In the genomic region with DNA sequence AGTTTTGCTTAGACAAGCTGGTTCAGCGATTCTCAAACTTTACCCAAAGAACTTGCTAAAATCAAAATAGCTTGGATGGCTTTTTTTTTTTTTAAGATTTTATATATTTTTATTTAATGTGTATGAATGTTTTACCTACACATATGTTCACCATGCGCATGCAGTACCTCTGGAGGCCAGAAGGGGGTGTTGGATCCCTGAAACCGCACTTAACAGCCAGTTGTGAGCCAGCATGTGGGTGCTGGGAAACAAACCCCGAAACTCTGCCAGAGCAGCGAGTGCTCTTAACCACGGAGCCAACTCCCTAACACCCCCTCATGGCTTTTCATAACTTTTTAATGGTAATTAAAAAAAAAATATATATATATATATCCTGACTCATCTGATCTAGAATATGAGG, we compare ENCODE assay signal across 18 mouse cellular contexts. TPM values are rescaled to one million over a fixed set of nuclear protein-coding genes. Genes with fewer than 3 reads are reported as not detected.
A peak's percentile ranks its signal among the peaks of the same experiment; 100 is the strongest.
DNase-seq lines count a peak whose midpoint lies in the region; ATAC-seq and TF ChIP-seq lines count a peak whose summit lies in the region.
"Had no signal": no experiment of that assay in that cellular context is flagged by ENCODE, and none has a peak within 500 bp of the region (broad histone marks: within the 10 kb centered on the region; RNA-seq: fewer than 3 reads in every experiment).

No protein-coding gene starts in this region.

- H3K27ac ChIP-seq in forebrain, embryonic 15.5 days (replicated peaks), result 0 out of 2 replicates have a peak overlapping the region, but pooled peaks have one; percentile 79
- H3K27ac ChIP-seq in forebrain, embryonic 10.5 days, result no peak overlapping the region
- H3K27ac ChIP-seq in liver, adult 2 months (replicated peaks; ENCODE audit: insufficient read depth, low read depth, low read length), result no peak overlapping the region
- no peak overlapping the region for H3K27ac ChIP-seq in liver, embryonic 11.5 days (ENCODE audit: low read depth, low read length)
- H3K27ac ChIP-seq in bone marrow, adult 2 months (ENCODE audit: control insufficient read depth, insufficient read depth, low read depth, low read length, poor library complexity), result no peak overlapping the region
- H3K27ac ChIP-seq: hindbrain, embryonic 13.5 days; limb, embryonic 15.5 days had no signal

- H3K36me3 ChIP-seq in forebrain, embryonic 15.5 days, result no peaks in the 10 kb centered on the region
- H3K36me3 ChIP-seq in forebrain, embryonic 10.5 days (replicated peaks), result no peaks in the 10 kb centered on the region
- H3K36me3 ChIP-seq in liver, adult 2 months (ENCODE audit: control insufficient read depth, insufficient read depth, low read length), result no peaks in the 10 kb centered on the region
- H3K36me3 ChIP-seq in liver, embryonic 11.5 days (ENCODE audit: control insufficient read depth, insufficient read depth, low read length), result no peaks in the 10 kb centered on the region
- H3K36me3 ChIP-seq: heart, embryonic 12.5 days; hindbrain, embryonic 13.5 days; limb, embryonic 15.5 days had no signal

- peak; percentile 52 for TF ChIP-seq CTCF in liver, adult 2 months (IDR thresholded peaks at IDR 0.05; ENCODE audit: low read depth, low read length)
- peak; percentile 33; the same call in 1 of the 2 replicates for TF ChIP-seq CTCF in bone marrow, adult 2 months (IDR thresholded peaks at IDR 0.05; ENCODE audit: control insufficient read depth, insufficient read depth, low read length)

- no peak overlapping the region for H3K4me3 ChIP-seq in forebrain, embryonic 15.5 days
- H3K4me3 ChIP-seq in forebrain, embryonic 10.5 days, result no peak overlapping the region
- no peak overlapping the region for H3K4me3 ChIP-seq in liver, adult 2 months (ENCODE audit: insufficient read depth, low read depth, low read length)
- H3K4me3 ChIP-seq in liver, embryonic 11.5 days (ENCODE audit: low read depth, low read length), result no peak overlapping the region
- no peak overlapping the region for H3K4me3 ChIP-seq in bone marrow, adult 2 months (replicated peaks; ENCODE audit: control insufficient read depth, low read depth, low read length)
- H3K4me3 ChIP-seq: heart, embryonic 12.5 days; hindbrain, embryonic 13.5 days; limb, embryonic 15.5 days; myocyte had no signal

- H3K4me1 ChIP-seq in forebrain, embryonic 15.5 days, result peaks cover 59% of the 10 kb centered on the region
- peaks cover 31% of the 10 kb centered on the region for H3K4me1 ChIP-seq in forebrain, embryonic 10.5 days
- peaks cover 8% of the 10 kb centered on the region; the same call in 1 of the 2 replicates for H3K4me1 ChIP-seq in liver, adult 2 months (ENCODE audit: control insufficient read depth, insufficient read depth, low read length)
- peaks cover 14% of the 10 kb centered on the region for H3K4me1 ChIP-seq in liver, embryonic 11.5 days (replicated peaks; ENCODE audit: control insufficient read depth, insufficient read depth, low read length)
- H3K4me1 ChIP-seq in bone marrow, adult 2 months (ENCODE audit: control insufficient read depth, insufficient read depth, low read length), result peaks cover 2% of the 10 kb centered on the region

- H3K4me2 ChIP-seq in forebrain, embryonic 15.5 days (replicated peaks), result no peak overlapping the region
- H3K4me2 ChIP-seq in liver, embryonic 11.5 days, result no peak overlapping the region
- H3K4me2 ChIP-seq: heart, embryonic 12.5 days; hindbrain, embryonic 13.5 days; limb, embryonic 15.5 days had no signal

- no peak for TF ChIP-seq POLR2A in liver, adult 2 months (IDR thresholded peaks at IDR 0.05; ENCODE audit: extremely low read depth, insufficient read depth, low read length)
- TF ChIP-seq POLR2A in bone marrow, adult 2 months (IDR thresholded peaks at IDR 0.05; ENCODE audit: borderline replicate concordance, control insufficient read depth, low read depth, low read length), result no peak

- H3K9ac ChIP-seq in forebrain, embryonic 15.5 days (replicated peaks), result no peak overlapping the region
- no peak overlapping the region for H3K9ac ChIP-seq in liver, adult 2 months (ENCODE audit: low read depth, low read length)
- H3K9ac ChIP-seq in liver, embryonic 11.5 days (ENCODE audit: low read depth, low read length), result no peak overlapping the region
- H3K9ac ChIP-seq: heart, embryonic 12.5 days; hindbrain, embryonic 13.5 days; limb, embryonic 15.5 days had no signal

- no peak for DNase-seq in forebrain, embryonic 10.5 days (ENCODE audit: extremely low spot score, low spot score)
- no peak for DNase-seq in liver, adult 2 months (ENCODE audit: extremely low read depth, low read depth, low spot score)
- no peak for DNase-seq in liver, embryonic 11.5 days (ENCODE audit: low spot score)
- DNase-seq in B cell, adult 2 months, result peak; percentile 56 to 59
- no peak for DNase-seq in right cerebral cortex, postnatal 25 days
- DNase-seq: retina, postnatal 1 day had no signal

- 90% methylated on average over 6 of the region's 6 CpGs for WGBS in forebrain, embryonic 15.5 days
- 93% methylated on average over 6 of the region's 6 CpGs for WGBS in forebrain, embryonic 10.5 days
- 93% methylated on average over 6 of the region's 6 CpGs for WGBS in liver, adult 2 months
- 89% methylated on average over 6 of the region's 6 CpGs for WGBS in liver, embryonic 11.5 days
- WGBS in bone marrow, adult 2 months, result 87% methylated on average over 6 of the region's 6 CpGs

- no peaks in the 10 kb centered on the region for H3K27me3 ChIP-seq in forebrain, embryonic 15.5 days
- 0 out of 2 replicates have a peak, but pooled peaks cover under 1% of the 10 kb centered on the region for H3K27me3 ChIP-seq in forebrain, embryonic 10.5 days (ENCODE audit: poor library complexity, severe bottlenecking)
- no peaks in the 10 kb centered on the region for H3K27me3 ChIP-seq in liver, adult 2 months (ENCODE audit: control insufficient read depth, insufficient read depth, low read length)
- no peaks in the 10 kb centered on the region for H3K27me3 ChIP-seq in liver, embryonic 11.5 days (replicated peaks; ENCODE audit: control insufficient read depth, insufficient read depth, low read length)
- H3K27me3 ChIP-seq: CH12.LX; heart, embryonic 12.5 days; hindbrain, embryonic 13.5 days; limb, embryonic 15.5 days had no signal

- peaks cover 2% of the 10 kb centered on the region; the same call in 1 of the 2 replicates for H3K79me2 ChIP-seq in liver, adult 2 months (ENCODE audit: control insufficient read depth, insufficient read depth, low read length)

- H3K9me3 ChIP-seq in forebrain, embryonic 15.5 days, result no peaks in the 10 kb centered on the region
- no peaks in the 10 kb centered on the region for H3K9me3 ChIP-seq in forebrain, embryonic 10.5 days
- H3K9me3 ChIP-seq in liver, embryonic 11.5 days (ENCODE audit: control insufficient read depth, low read length), result no peaks in the 10 kb centered on the region
- H3K9me3 ChIP-seq: heart, embryonic 12.5 days; hindbrain, embryonic 13.5 days; limb, embryonic 15.5 days had no signal

- no peak for ATAC-seq in forebrain, embryonic 15.5 days (replicated peaks)
- no peak for ATAC-seq in liver, embryonic 11.5 days (replicated peaks; ENCODE audit: low FRiP score)
- no peak for ATAC-seq in frontal cortex, adult (ENCODE audit: low TSS enrichment)
- ATAC-seq: activated CD4-positive, CD25-positive, alpha-beta regulatory T cell, adult 4 months had no signal

RNA-seq across cellular contexts. Expression of a gene that starts 4.1 kb away (rescaled TPM):
- 14.0 and 14.9 TPM in 2 replicates for polyA plus RNA-seq in forebrain, embryonic 15.5 days (2015; fragmentation: Nextera tagmentation; extraction: Ambion mirVana)
- 6.9 and 7.9 TPM in 2 replicates for polyA plus RNA-seq in forebrain, embryonic 10.5 days (2016; fragmentation: Nextera tagmentation; extraction: Ambion mirVana)
- total RNA-seq in liver, adult 2 months (2014; rRNA removed), result 4.2 and 5.8 TPM in 2 replicates
- 39.3 and 43.1 TPM in 2 replicates for polyA plus RNA-seq in liver, adult 2 months (2012; rRNA removed)
- polyA plus RNA-seq in liver, embryonic 11.5 days (2014; fragmentation: Nextera tagmentation; extraction: Ambion mirVana), result 8.6 and 9.6 TPM in 2 replicates
- polyA plus RNA-seq in bone marrow, adult 2 months (2011; ENCODE audit: insufficient read depth, insufficient read length, low replicate concordance, missing spikeins), result 18.0 and 30.8 TPM in 2 replicates

RNA-seq across cellular contexts. Expression of a gene that starts 21.2 kb away (rescaled TPM):
- polyA plus RNA-seq in forebrain, embryonic 15.5 days (2015; fragmentation: Nextera tagmentation; extraction: Ambion mirVana), result 138 and 141 TPM in 2 replicates
- polyA plus RNA-seq in forebrain, embryonic 10.5 days (2016; fragmentation: Nextera tagmentation; extraction: Ambion mirVana), result 83.3 and 83.4 TPM in 2 replicates
- total RNA-seq in liver, adult 2 months (2014; rRNA removed), result 3.0 and 4.9 TPM in 2 replicates
- 5.5 and 7.1 TPM in 2 replicates for polyA plus RNA-seq in liver, adult 2 months (2012; rRNA removed)
- 46.8 and 48.8 TPM in 2 replicates for polyA plus RNA-seq in liver, embryonic 11.5 days (2014; fragmentation: Nextera tagmentation; extraction: Ambion mirVana)
- polyA plus RNA-seq in bone marrow, adult 2 months (2011; ENCODE audit: insufficient read depth, insufficient read length, low replicate concordance, missing spikeins), result 17.4 and 24.2 TPM in 2 replicates

RNA-seq across cellular contexts. Expression of a gene that starts 36.0 kb away (rescaled TPM):
- 1.1 and 2.2 TPM in 2 replicates for polyA plus RNA-seq in forebrain, embryonic 15.5 days (2015; fragmentation: Nextera tagmentation; extraction: Ambion mirVana)
- 0.26 and 0.33 TPM in 2 replicates for polyA plus RNA-seq in forebrain, embryonic 10.5 days (2016; fragmentation: Nextera tagmentation; extraction: Ambion mirVana)
- total RNA-seq in liver, adult 2 months (2014; rRNA removed), result not detected in 2 replicates
- not detected in 2 replicates for polyA plus RNA-seq in liver, adult 2 months (2012; rRNA removed)
- polyA plus RNA-seq in liver, embryonic 11.5 days (2014; fragmentation: Nextera tagmentation; extraction: Ambion mirVana), result not detected in 2 replicates
- 5.3 TPM in 1 of 2 replicates, not detected in the other for polyA plus RNA-seq in bone marrow, adult 2 months (2011; ENCODE audit: insufficient read depth, insufficient read length, low replicate concordance, missing spikeins)
- total RNA-seq: CH12.LX; common myeloid progenitor, adult 5-6 weeks; left cerebral cortex, adult 8-10 months; megakaryocyte, adult 5-6 weeks had no signal
- polyA plus RNA-seq: heart, embryonic 12.5 days; myocyte had no signal

RNA-seq across cellular contexts. Expression of a gene that starts 57.4 kb away (rescaled TPM):
- 16.0 and 16.9 TPM in 2 replicates for polyA plus RNA-seq in forebrain, embryonic 15.5 days (2015; fragmentation: Nextera tagmentation; extraction: Ambion mirVana)
- polyA plus RNA-seq in forebrain, embryonic 10.5 days (2016; fragmentation: Nextera tagmentation; extraction: Ambion mirVana), result 8.3 and 10.4 TPM in 2 replicates
- 2.7 and 3.4 TPM in 2 replicates for total RNA-seq in liver, adult 2 months (2014; rRNA removed)
- 2.0 and 3.8 TPM in 2 replicates for polyA plus RNA-seq in liver, adult 2 months (2012; rRNA removed)
- polyA plus RNA-seq in liver, embryonic 11.5 days (2014; fragmentation: Nextera tagmentation; extraction: Ambion mirVana), result 24.3 and 24.8 TPM in 2 replicates
- 33.5 and 38.8 TPM in 2 replicates for polyA plus RNA-seq in bone marrow, adult 2 months (2011; ENCODE audit: insufficient read depth, insufficient read length, low replicate concordance, missing spikeins)

Comparison
In these comparisons a context has a peak if more than half of its experiments do, and no peak if none do; other contexts are left out.
1. DNase-seq: peak in B cell, adult 2 months (2 of 2); none in forebrain, embryonic 10.5 days (single experiment), liver, adult 2 months (single experiment), liver, embryonic 11.5 days (single experiment) and right cerebral cortex, postnatal 25 days (single experiment).